Mouse (Mus musculus): Measurements from ENCODE around the gene Gab1. TPM values are rescaled to one million over a fixed set of nuclear protein-coding genes. Genes with fewer than 3 reads are reported as not detected.

Gene Gab1
- polyA plus RNA-seq, 1 experiment, result 19.7 TPM

- Histone ChIP-seq H3K27ac (ENCODE audit: insufficient read depth, low read depth, low read length) (peak overlapping the region; percentile 87; the same call in 1 of the 2 replicates), H3K4me1 (ENCODE audit: control insufficient read depth, insufficient read depth, low read length) (peaks cover 11% of the 10 kb centered on the region), H3K4me3 (ENCODE audit: insufficient read depth, low read length) (peak overlapping the region; percentile 99)
- TF ChIP-seq CTCF (IDR thresholded peaks at IDR 0.05; ENCODE audit: low read depth, low read length) (no peak), POLR2A (IDR thresholded peaks at IDR 0.05; ENCODE audit: borderline replicate concordance, low read depth, low read length) (no peak)
Observed at GRCm38 (mm10) chr8:80738046-80738387, 142.3 kb downstream of the Gab1 start.

- H3K27ac ChIP-seq (ENCODE audit: insufficient read depth, low read depth, low read length), result no peak overlapping the region
- TF ChIP-seq CTCF (IDR thresholded peaks at IDR 0.05; ENCODE audit: low read depth, low read length) (no peak), POLR2A (IDR thresholded peaks at IDR 0.05; ENCODE audit: borderline replicate concordance, low read depth, low read length) (no peak)
- no peak overlapping the region for H3K4me3 ChIP-seq (ENCODE audit: insufficient read depth, low read length)
- peaks cover 7% of the 10 kb centered on the region for H3K4me1 ChIP-seq (ENCODE audit: control insufficient read depth, insufficient read depth, low read length)
Observed at GRCm38 (mm10) chr8:80732326-80732725, 148.0 kb downstream of the Gab1 start.

GRCm38 (mm10) chr8:80714461-80714860 is 165.9 kb downstream of the Gab1 start:
- Histone ChIP-seq H3K4me1 (ENCODE audit: control insufficient read depth, insufficient read depth, low read length) (no peaks in the 10 kb centered on the region), H3K27ac (ENCODE audit: insufficient read depth, low read depth, low read length) (no peak overlapping the region), H3K4me3 (ENCODE audit: insufficient read depth, low read length) (no peak overlapping the region)
- TF ChIP-seq POLR2A (IDR thresholded peaks at IDR 0.05; ENCODE audit: borderline replicate concordance, low read depth, low read length), result no peak
- no peak for TF ChIP-seq CTCF (IDR thresholded peaks at IDR 0.05; ENCODE audit: low read depth, low read length)

Other genes starting within 250 kb of the Gab1 start
- gene Smarca5, start 141.0 kb downstream of the Gab1 start, polyA plus RNA-seq (2012; ENCODE audit: insufficient read depth, insufficient read length, missing spikeins), result 31.6 and 36.6 TPM in 2 replicates
- gene Usp38, start 134.4 kb upstream of the Gab1 start, polyA plus RNA-seq (2012; ENCODE audit: insufficient read depth, insufficient read length, missing spikeins), result 15.3 and 15.5 TPM in 2 replicates

All from bone marrow macrophage, adult 2 months (primary cell).